Mouse (Mus musculus) neural tube, embryonic 11.5 days (tissue): ENCODE measurements around the gene Snx15. TPM values are rescaled to one million over a fixed set of nuclear protein-coding genes. Genes with fewer than 3 reads are reported as not detected.

Experiments
- ATAC-seq: fragments of 200-750 bp; cut with Nextera tagmentation; 2 replicates; pipeline ENCODE4 v1.8.0; 2017; ENCODE audit warnings: moderate number of reproducible peaks, mild to moderate bottlenecking, moderate TSS enrichment, moderate library complexity; ENCODE audit not compliant: insufficient read depth, low FRiP score, low TSS enrichment
- DNase-seq: peaks from one replicate; pipeline ENCODE4 v3.0.0-alpha.2; 2015; ENCODE audit warnings: low spot score
- H3K27ac ChIP-seq: fragments of 300-500 bp; sonication (generic); 2 replicates; pipeline ENCODE4 v1.5.1; 2014; ENCODE audit warnings: low read depth, mild to moderate bottlenecking, low read length
- H3K27me3 ChIP-seq: fragments of 300-500 bp; sonication (generic); 2 replicates; pipeline ENCODE4 v1.6.1; 2014; ENCODE audit warnings: mild to moderate bottlenecking, low read length, mixed read lengths; ENCODE audit not compliant: control insufficient read depth, insufficient read depth
- H3K36me3 ChIP-seq: fragments of 300-500 bp; sonication (generic); 2 replicates; pipeline ENCODE4 v1.6.1; 2014; ENCODE audit warnings: mild to moderate bottlenecking, low read length, moderate library complexity, mixed read lengths; ENCODE audit not compliant: control insufficient read depth, insufficient read depth
- H3K4me1 ChIP-seq: fragments of 300-500 bp; sonication (generic); 2 replicates; pipeline ENCODE4 v1.6.1; 2014; ENCODE audit warnings: low read length, mixed read lengths; ENCODE audit not compliant: control insufficient read depth, insufficient read depth
- H3K4me2 ChIP-seq: fragments of 300-500 bp; sonication (generic); 2 replicates; pipeline ENCODE4 v1.6.1; 2014; ENCODE audit warnings: low read depth, mild to moderate bottlenecking, moderate library complexity
- H3K4me3 ChIP-seq: fragments of 300-500 bp; sonication (generic); 2 replicates; pipeline ENCODE4 v1.5.1; 2014; ENCODE audit warnings: low read depth, low read length
- H3K9ac ChIP-seq: fragments of 300-500 bp; sonication (generic); 2 replicates; pipeline ENCODE4 v1.6.1; 2014; ENCODE audit warnings: mild to moderate bottlenecking, low read length
- H3K9me3 ChIP-seq: fragments of 300-500 bp; sonication (generic); 2 replicates; pipeline ENCODE4 v1.6.1; 2016; ENCODE audit warnings: low read length; ENCODE audit not compliant: control insufficient read depth
- WGBS: fragments of 180-500 bp; shearing (Covaris S2); extraction: QIAGEN DNeasy Blood & Tissue Kit; methylation state at CpG from one replicate; pipeline ENCODE4 v1.1.7; 2014; 5-methylcytosine and 5-hydroxymethylcytosine counted together
- polyA plus RNA-seq: library from polyadenylated mRNA; unstranded; fragments of >200 nt; fragmentation: Nextera tagmentation; extraction: Ambion mirVana; gene quantifications from 2 replicates; pipeline ENCODE4 v1.2.1, GENCODE M21; 2014

Snx15 gene
- polyA plus RNA-seq, 1 experiment from 2014 or later: 36.9 TPM

- Histone ChIP-seq H3K4me2 (no peak overlapping the region), H3K4me1 (peaks cover 14% of the 10 kb centered on the region), H3K27ac (no peak overlapping the region), H3K36me3 (peaks cover 2% of the 10 kb centered on the region; the same call in 1 of the 2 replicates), H3K27me3 (no peaks in the 10 kb centered on the region), H3K4me3 (no peak overlapping the region), H3K9me3 (no peaks in the 10 kb centered on the region), H3K9ac (no peak overlapping the region)
- DNase-seq (no peak), ATAC-seq (no peak)
- WGBS: 92% methylated on average over 10 of the region's 10 CpGs
These were observed 58.3 kb downstream of the Snx15 start for GRCm38 (mm10) chr19:6069851-6070250.

Other genes starting within 250 kb of the Snx15 start
- gene Tigd3, start 234.2 kb downstream of the Snx15 start, polyA plus RNA-seq: 5.7 and 6.6 TPM in 2 replicates
- 195 and 225 TPM in 2 replicates for gene Dpf2, start 215.3 kb downstream of the Snx15 start, polyA plus RNA-seq
- 3.9 and 4.0 TPM in 2 replicates for gene Cdc42ep2, start 203.5 kb downstream of the Snx15 start, polyA plus RNA-seq
- gene Pola2, start 164.1 kb downstream of the Snx15 start, polyA plus RNA-seq: 75.2 and 79.9 TPM in 2 replicates
- not detected in 2 replicates for gene Slc22a20, start 142.2 kb downstream of the Snx15 start, polyA plus RNA-seq
- gene Capn1, start 112.4 kb downstream of the Snx15 start, polyA plus RNA-seq: 3.4 and 4.4 TPM in 2 replicates
- 34.4 and 36.7 TPM in 2 replicates for gene Syvn1, start 81.7 kb downstream of the Snx15 start, polyA plus RNA-seq
- gene Mrpl49, start 70.5 kb downstream of the Snx15 start, polyA plus RNA-seq: 81.9 and 84.8 TPM in 2 replicates
- 789 and 790 TPM in 2 replicates for gene Fau, start 70.5 kb downstream of the Snx15 start, polyA plus RNA-seq
- gene Znhit2, start 67.1 kb downstream of the Snx15 start, polyA plus RNA-seq: 36.7 and 40.0 TPM in 2 replicates
- gene Tm7sf2, start 59.9 kb downstream of the Snx15 start, polyA plus RNA-seq: 39.6 and 42.9 TPM in 2 replicates
- gene Vps51, start 51.1 kb downstream of the Snx15 start, polyA plus RNA-seq: 59.1 and 61.2 TPM in 2 replicates
- gene Tmem262, start 48.3 kb downstream of the Snx15 start, polyA plus RNA-seq: not detected in 2 replicates
- 0.88 and 1.3 TPM in 2 replicates for gene Gm28374, start 46.0 kb downstream of the Snx15 start, polyA plus RNA-seq
- gene Zfpl1, start 43.3 kb downstream of the Snx15 start, polyA plus RNA-seq: 74.3 and 76.8 TPM in 2 replicates
- 46.0 and 48.4 TPM in 2 replicates for gene Cdca5, start 43.3 kb downstream of the Snx15 start, polyA plus RNA-seq
- gene AC131692.1, start 33.9 kb downstream of the Snx15 start, polyA plus RNA-seq: not detected in 2 replicates
- gene Naaladl1, start 22.5 kb downstream of the Snx15 start, polyA plus RNA-seq: 0.53 and 0.77 TPM in 2 replicates
- gene Sac3d1, start 9.7 kb downstream of the Snx15 start, polyA plus RNA-seq: 62.6 and 66.1 TPM in 2 replicates
- not detected in 2 replicates for gene Batf2, start 12.7 kb upstream of the Snx15 start, polyA plus RNA-seq
- 82.6 and 95.1 TPM in 2 replicates for gene Arl2, start 13.2 kb upstream of the Snx15 start, polyA plus RNA-seq
- gene Majin, start 56.1 kb upstream of the Snx15 start, polyA plus RNA-seq: not detected in 2 replicates
- 0.44 and 0.87 TPM in 2 replicates for gene Gpha2, start 98.1 kb upstream of the Snx15 start, polyA plus RNA-seq
- gene Ppp2r5b, start 107.6 kb upstream of the Snx15 start, polyA plus RNA-seq: 47.4 and 61.2 TPM in 2 replicates
- gene Atg2a, start 113.4 kb upstream of the Snx15 start, polyA plus RNA-seq: 13.3 and 13.8 TPM in 2 replicates
- 71.9 and 82.2 TPM in 2 replicates for gene Ehd1, start 148.4 kb upstream of the Snx15 start, polyA plus RNA-seq
- 0.42 and 0.58 TPM in 2 replicates for gene Cdc42bpg, start 178.2 kb upstream of the Snx15 start, polyA plus RNA-seq
- gene Men1, start 206.7 kb upstream of the Snx15 start, polyA plus RNA-seq: 59.5 and 66.1 TPM in 2 replicates
- gene Map4k2, start 212.8 kb upstream of the Snx15 start, polyA plus RNA-seq: 10.0 and 13.6 TPM in 2 replicates
- 214 and 224 TPM in 2 replicates for gene Sf1, start 235.4 kb upstream of the Snx15 start, polyA plus RNA-seq